Mouse (Mus musculus): ENCODE measurements around the gene Col1a1. TPM values are rescaled to one million over a fixed set of nuclear protein-coding genes. Genes with fewer than 3 reads are reported as not detected.

Col1a1 gene
- 1,000 to 10,000 TPM; 5,070 to 7,999 TPM for total RNA-seq (2021)
- long read RNA-seq, experiment 1, full-length matches to known transcripts = 12,932 of 16,078 reads
- long read RNA-seq, experiment 1, partial matches to known transcripts = 2,470 of 16,078 reads
- long read RNA-seq, experiment 1, other reads (novel, unspliced or antisense) = 676 of 16,078 reads
- long read RNA-seq, experiment 2, full-length matches to known transcripts = 7,148 of 9,103 reads
- long read RNA-seq, experiment 2, partial matches to known transcripts = 1,505 of 9,103 reads
- long read RNA-seq, experiment 2, other reads (novel, unspliced or antisense) = 450 of 9,103 reads

GRCm38 (mm10) chr11:94936045-94936444 lies at the start of gene Col1a1:
TSS of gene Col1a1 (plus strand) at chr11:94936224.
- peak; percentile 87 for DNase-seq

DNA sequence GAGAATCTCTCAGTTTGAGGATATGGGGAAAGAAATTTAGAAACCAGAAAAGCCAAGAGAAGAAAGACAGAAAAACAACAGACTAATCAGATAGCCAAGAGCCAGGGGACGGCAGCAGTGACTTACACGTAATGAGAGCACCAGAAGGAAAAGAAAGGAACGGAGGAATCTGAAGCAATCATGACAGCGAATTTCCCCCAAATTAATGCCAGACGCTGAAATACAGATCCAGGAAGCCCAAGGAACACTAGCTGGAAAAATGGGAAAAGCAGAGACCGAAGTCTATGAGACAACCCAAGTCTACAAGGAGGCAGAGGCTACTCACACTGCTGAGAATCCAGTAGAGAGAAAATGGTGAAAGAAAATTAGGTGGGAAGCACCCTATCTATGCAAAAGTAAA lies 44.9 kb upstream of the Col1a1 start:
- DNase-seq = no peak

DNA sequence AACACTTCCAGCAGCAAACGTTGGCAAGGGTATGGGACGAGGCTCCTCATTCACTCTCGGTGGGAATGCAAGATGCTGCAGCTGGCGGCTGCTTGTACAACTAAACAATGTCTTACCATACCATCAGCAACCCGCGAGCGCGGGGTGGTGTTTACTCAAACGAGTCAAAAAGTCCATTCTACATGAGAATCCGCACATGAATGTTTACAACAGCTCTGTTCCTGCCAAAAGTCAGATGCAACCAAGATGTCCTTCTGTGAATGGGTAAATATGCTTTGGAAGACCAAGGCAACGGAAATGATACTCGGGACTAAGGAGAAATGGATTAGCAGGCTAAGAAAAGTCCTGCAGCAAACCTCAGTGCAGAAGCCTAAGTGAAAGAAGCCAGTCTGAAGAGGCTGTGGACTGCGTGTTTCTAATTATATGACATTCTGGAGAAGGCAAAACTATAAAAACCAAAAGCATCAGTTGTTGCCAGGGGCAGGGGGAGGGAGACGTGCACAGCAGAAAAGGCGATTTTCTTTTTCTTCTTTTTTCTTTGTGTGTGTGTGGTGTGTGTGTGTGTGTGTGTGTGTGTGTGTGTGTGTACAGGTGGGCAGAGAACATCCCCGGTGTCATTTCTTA lies 39.2 kb upstream of the Col1a1 start:
- no peak for DNase-seq

DNA sequence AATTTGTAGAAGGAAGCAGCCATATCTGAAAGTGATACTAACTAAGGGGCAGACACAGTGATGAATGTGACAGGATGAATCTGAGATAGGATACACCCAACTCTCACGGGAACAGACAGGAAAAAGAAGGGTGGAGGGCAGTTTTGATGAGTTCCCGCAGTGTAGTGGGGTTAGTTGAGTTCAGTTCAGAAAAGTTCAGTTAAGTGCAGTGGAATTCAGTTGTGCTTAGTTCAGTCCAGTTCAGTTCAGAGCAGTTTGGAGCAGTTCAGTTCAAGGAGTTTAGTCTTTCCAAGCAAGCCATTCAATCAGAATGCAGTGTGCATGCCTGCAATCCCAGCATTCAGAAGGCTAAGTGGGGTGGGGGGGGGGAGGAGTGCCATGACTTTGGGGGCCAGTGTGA lies 34.8 kb upstream of the Col1a1 start:
- DNase-seq = no peak

GRCm38 (mm10) chr11:94904306-94904705 lies 31.7 kb upstream of the Col1a1 start:
- DNase-seq = no peak

DNA sequence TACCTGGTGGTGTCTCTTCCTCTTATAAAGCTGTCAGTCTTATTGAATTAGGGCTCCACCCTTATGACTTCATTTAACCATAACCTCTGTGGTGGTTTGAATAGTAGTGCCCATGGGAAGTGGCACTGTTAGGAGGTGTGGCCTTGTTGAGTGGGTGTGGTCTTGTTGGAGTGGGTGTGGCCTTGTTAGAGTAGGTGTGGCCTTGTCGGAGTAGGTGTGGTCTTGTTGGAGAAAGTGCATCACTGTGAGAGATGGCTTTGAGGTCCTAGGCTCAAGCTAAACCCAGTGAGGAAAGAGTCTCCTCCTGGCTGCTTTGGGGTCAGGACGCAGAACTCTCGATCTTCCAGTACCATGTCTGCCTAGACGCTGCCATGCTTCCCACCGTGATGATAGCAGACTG lies 25.1 kb upstream of the Col1a1 start:
- DNase-seq = no peak

GRCm38 (mm10) chr11:94912568-94912967 lies 23.5 kb upstream of the Col1a1 start:
- no peak for DNase-seq

DNA sequence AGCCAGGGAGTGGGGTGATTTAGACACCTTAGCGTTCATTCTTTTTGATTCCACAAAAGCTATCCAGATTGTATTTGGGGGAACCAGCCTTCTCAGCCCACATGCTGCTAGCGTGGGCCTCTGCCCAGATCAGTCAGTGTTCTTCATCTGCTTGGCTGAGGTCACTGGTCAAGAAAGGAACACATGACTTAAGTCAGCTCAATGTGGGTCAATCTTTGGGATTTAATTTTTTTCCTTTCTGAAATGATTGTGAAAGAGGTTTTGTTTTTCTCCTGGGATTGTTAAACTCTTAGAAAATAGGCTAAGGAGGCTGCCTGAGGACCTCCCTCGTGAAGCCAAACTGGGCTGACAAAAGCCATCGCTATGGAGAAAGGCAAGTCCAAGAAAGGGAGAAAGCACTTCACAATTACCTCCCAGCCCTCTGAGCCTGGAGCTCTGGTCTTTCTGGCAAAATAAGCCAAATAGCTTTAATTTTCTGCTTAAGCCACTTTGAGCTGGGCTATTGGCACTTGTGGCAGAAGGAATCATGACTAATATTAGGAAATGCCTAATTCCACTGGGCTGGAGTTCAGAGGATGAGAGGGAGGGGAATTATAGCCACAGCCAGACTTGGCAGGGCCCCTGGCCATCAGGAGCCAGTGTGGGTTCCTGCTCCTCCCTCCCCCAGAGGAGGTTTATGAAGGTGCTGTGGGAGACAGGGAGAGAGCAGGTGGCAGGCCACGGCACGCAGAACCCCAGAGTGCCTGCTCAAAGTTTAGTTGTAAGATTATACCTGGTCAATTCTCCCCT lies 22.5 kb upstream of the Col1a1 start:
- DNase-seq = no peak

DNA sequence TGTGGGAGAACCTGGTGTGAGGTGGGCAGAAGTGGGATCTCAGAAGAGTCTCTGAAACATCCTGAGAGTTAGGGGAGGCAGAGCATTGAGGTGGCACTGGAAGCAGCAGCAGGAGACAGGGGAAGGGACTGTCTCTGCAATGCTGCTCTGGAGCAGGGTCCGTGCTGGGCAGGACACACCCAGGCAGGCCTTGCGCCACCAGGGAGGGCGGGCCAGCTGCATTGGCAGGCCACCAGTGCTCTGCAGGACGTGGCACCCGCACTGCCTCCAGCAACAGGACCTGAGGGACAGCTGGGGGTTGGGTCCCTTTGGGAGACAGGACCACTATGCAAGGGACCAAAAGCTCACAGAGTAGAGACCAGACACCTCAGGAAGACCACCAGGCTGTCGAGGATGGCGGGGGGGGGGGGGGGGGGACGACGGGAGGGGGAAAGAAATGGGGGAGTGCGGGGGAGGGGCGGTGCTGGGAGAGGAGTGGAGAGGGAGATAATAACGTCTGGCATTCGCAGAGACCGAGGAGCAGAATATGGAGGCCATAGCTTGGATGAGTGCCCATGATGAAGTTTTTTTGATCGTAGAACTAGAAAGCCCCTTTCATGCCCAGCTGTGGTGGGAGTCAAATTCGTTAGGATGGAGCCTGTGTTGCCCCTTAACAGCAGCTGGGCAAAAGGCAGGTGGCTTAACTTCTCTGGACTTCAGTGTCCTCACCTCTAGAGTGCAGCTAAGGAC lies 20.2 kb upstream of the Col1a1 start:
- peak; percentile 82 for DNase-seq

DNA sequence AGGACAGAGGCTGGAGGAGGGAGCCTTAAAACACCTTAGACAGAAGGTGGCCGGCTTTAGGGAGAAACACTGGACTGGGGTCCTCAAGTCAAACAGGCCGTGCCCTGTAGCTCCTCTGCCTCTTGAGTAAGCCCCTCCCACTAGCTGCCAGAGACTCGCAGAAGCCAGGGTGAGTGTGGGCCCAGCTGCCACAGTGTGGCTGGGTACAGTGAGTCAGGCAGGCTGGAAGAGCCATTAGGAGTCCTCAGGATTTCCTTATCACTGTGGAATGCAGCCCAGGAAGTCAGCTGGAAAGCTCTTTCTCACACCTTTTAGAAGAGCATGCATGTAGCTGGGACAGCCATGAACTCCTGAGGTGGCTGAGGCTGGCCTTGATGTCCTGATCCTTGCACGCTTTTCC lies 19.5 kb upstream of the Col1a1 start:
- no peak for DNase-seq

DNA sequence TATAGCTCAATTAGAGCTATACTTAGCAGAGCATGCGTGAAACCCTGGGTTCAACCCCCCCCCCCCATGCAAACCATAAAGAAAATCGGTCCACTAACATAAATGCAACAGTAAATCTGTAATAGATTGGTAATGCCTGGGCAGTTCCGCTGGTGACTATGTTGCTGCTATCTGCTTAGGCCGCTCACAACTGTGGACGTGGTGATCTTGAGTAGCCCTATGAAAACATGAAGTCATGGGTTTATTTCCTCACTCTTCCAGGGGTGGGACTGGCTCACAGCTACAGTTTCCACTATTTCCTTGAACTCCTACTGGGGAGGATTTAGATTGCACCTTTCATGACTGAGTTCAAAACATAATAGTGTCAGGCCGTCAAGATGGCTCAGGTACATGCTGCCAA lies 18.3 kb upstream of the Col1a1 start:
- no peak for DNase-seq

- DNase-seq = no peak
These were observed 15.0 kb upstream of the Col1a1 start for GRCm38 (mm10) chr11:94920996-94921401.

- no peak for DNase-seq
These were observed 11.0 kb upstream of the Col1a1 start for GRCm38 (mm10) chr11:94924977-94925376.

DNA sequence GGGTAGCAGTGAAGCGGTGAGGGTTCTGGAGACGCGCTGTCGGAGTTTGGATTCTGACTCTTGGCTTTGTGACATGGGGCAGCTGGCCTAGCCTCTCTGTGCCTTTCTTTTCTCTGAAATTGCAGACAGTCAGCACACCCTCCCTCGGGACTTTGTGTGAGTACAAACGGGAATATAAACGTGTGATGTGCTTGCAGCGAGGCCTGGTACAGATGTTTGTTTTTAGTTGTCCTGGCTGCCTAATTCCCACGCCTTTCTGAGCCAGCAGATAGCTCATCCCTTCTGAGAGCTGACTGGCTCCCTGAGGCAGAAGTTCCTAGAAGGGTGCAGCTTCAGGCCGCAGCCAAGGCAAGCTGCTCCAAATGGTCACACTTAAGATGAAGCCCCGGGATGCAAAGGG lies 9.6 kb upstream of the Col1a1 start:
- no peak for DNase-seq

GRCm38 (mm10) chr11:94927771-94928291 lies 8.2 kb upstream of the Col1a1 start:
- DNase-seq = no peak

GRCm38 (mm10) chr11:94928820-94929219 lies 7.2 kb upstream of the Col1a1 start:
- peak; percentile 93 for DNase-seq

- no peak for DNase-seq
These were observed 6.4 kb upstream of the Col1a1 start for GRCm38 (mm10) chr11:94929599-94929998.

DNA sequence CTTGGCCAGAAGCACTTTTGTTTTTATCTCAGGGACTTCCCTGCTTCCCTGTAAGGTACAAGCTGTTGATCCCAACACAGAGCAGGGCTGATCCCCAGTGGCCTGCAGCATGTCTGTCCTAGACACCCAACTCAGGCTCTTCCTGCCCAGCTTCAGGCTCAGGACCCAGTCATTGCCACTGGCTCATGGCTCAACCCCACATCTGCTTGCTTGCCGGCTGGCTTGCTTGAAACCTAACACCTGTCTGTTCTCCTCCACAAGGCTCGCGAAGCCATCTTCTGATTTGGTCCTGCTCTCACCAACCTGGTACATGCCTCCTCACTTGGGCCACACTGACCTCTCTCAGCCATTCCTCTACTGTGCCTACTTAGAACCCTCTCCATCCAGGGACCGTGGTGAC lies 5.9 kb upstream of the Col1a1 start:
- no peak for DNase-seq

GRCm38 (mm10) chr11:94933584-94933983 lies 2.4 kb upstream of the Col1a1 start:
- peak; percentile 73 for DNase-seq

GRCm38 (mm10) chr11:94934526-94934925 lies 1.5 kb upstream of the Col1a1 start:
- DNase-seq = no peak

DNA sequence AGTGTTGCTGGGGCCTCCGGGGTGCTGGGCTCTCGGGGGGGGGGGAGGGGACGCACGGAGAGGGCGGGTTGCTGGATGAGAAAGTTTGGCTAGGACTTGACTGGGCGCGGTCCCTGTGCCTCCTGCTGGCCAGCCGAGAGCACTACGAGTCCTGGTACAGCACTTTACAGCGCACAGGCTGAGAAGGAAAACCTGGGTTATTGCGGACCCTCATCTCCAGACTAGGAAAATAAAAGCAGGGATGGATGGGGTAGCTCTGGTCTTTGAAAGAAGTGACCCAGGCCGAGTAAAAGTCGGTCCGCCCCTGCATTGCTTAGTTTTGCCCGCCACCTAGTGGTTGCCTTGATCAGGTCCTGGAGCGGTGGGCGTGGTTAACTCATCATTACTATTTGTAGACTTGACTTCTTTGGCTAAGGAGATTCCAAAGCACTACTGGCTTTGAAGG lies 849 bp downstream of the Col1a1 start:
- DNase-seq = peak; percentile 87

DNA sequence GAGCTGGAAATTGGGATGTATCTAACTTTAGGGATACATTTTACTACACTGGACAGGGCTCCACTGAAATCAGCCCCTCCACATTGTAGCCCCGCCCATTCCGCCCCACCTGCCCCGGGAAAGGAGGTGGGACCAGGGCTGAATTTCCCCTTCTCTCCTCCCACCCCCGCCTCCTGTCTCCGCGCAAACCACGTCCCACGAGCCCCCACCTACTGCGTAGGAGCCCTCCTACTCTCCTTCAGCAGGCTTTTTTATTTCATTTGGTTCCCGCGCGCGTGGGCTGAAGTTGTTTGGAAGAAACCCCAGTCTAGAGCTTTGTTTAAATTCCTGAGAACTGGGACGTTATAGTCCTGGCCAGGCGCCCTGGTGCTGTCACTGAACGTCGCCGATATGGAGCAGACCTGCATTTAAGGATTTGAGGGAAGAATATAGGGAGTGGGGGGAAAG lies 1.3 kb downstream of the Col1a1 start:
- no peak for DNase-seq

All from gastrocnemius, postnatal 10 days (tissue).